Comparison of ENCODE assay signal across 8 mouse cellular contexts in the genomic region with DNA sequence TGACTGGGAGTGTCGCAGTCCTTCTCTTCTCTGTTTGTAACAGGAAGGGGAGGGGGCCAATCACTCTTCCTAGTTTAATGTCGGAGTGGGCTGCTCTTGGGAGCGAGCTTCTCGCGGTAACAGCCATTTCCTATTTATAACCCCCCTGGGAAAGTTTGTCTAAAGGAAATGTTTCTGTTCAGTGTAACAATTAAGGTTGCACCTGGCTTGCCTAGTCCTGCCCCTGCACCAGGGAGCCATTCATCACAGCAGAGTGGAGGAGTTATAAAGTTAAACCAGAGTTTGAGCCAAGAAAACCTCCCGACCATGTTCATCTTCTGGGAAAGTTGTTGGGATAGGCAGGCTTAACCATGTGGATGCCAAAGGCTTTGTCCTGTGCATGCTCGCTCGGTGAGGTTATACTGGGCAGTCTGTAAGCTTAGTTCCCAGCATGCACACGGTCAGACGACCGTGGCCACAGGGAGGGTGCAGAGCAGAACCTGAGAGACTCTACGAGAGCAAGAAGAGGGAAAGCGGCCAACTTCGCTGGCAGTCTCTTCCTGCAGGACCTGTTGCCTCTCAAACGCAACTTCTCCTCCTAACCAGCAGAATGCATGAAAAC.
DNase-seq lines count a peak whose midpoint lies in the region; ATAC-seq and TF ChIP-seq lines count a peak whose summit lies in the region.

No protein-coding gene starts in this region.

- H3K4me3 ChIP-seq in hindbrain, embryonic 13.5 days: no peak overlapping the region
- H3K4me3 ChIP-seq in hindbrain, embryonic 10.5 days: no peak overlapping the region
- no peak overlapping the region for H3K4me3 ChIP-seq in hindbrain, postnatal 0 days (ENCODE audit: low read length)
- no peak overlapping the region for H3K4me3 ChIP-seq in neural tube, embryonic 15.5 days (replicated peaks)

- WGBS in hindbrain, embryonic 13.5 days: 36% methylated on average over 15 of the region's 15 CpGs
- WGBS in hindbrain, embryonic 10.5 days: 61% methylated on average over 15 of the region's 15 CpGs
- 32% methylated on average over 15 of the region's 15 CpGs for WGBS in hindbrain, postnatal 0 days
- WGBS in neural tube, embryonic 15.5 days: 10% methylated on average over 15 of the region's 15 CpGs

- no peak for TF ChIP-seq CTCF in hindbrain, postnatal 0 days (IDR thresholded peaks at IDR 0.05; ENCODE audit: low read depth)

- no peak overlapping the region for H3K27ac ChIP-seq in hindbrain, embryonic 13.5 days
- H3K27ac ChIP-seq in hindbrain, embryonic 10.5 days: no peak overlapping the region
- H3K27ac ChIP-seq in hindbrain, postnatal 0 days: no peak overlapping the region
- peak overlapping the region; percentile 63 for H3K27ac ChIP-seq in neural tube, embryonic 15.5 days (replicated peaks)

- H3K9ac ChIP-seq in hindbrain, embryonic 13.5 days: no peak overlapping the region
- no peak overlapping the region for H3K9ac ChIP-seq in hindbrain, postnatal 0 days (replicated peaks; ENCODE audit: low read length)
- no peak overlapping the region for H3K9ac ChIP-seq in neural tube, embryonic 15.5 days (replicated peaks)

- DNase-seq in hindbrain, embryonic 10.5 days (ENCODE audit: low spot score): no peak
- DNase-seq in embryo, embryonic 11 days: peak; percentile 75
- DNase-seq in hindbrain, postnatal 0 days (ENCODE audit: low spot score): peak; percentile 16
- no peak for DNase-seq in left cerebral cortex, adult 8-10 months (ENCODE audit: low spot score in 2 of 2)
- no peak for DNase-seq in left cerebral cortex, adult 9 months (ENCODE audit: low spot score in 2 of 2)
- DNase-seq in right cerebral cortex, adult 2 months (ENCODE audit: low spot score in 2 of 2): no peak

- no peaks in the 10 kb centered on the region for H3K27me3 ChIP-seq in hindbrain, embryonic 13.5 days
- H3K27me3 ChIP-seq in hindbrain, embryonic 10.5 days (ENCODE audit: insufficient read depth, poor library complexity, severe bottlenecking): no peaks in the 10 kb centered on the region
- no peaks in the 10 kb centered on the region for H3K27me3 ChIP-seq in hindbrain, postnatal 0 days (ENCODE audit: insufficient read depth, low read length)
- H3K27me3 ChIP-seq in neural tube, embryonic 15.5 days (replicated peaks): no peaks in the 10 kb centered on the region

- H3K4me1 ChIP-seq in hindbrain, embryonic 13.5 days (replicated peaks): peaks cover 22% of the 10 kb centered on the region
- peaks cover 6% of the 10 kb centered on the region; the same call in 1 of the 2 replicates for H3K4me1 ChIP-seq in hindbrain, embryonic 10.5 days (replicated peaks)
- H3K4me1 ChIP-seq in hindbrain, postnatal 0 days (ENCODE audit: insufficient read depth, low read length): no peaks in the 10 kb centered on the region
- peaks cover 20% of the 10 kb centered on the region for H3K4me1 ChIP-seq in neural tube, embryonic 15.5 days

- peak; percentile 57; the same call in 1 of the 2 replicates for ATAC-seq in hindbrain, embryonic 13.5 days (ENCODE audit: low FRiP score)
- no peak for ATAC-seq in hindbrain, postnatal 0 days
- no peak; the same call in 1 of the 2 replicates for ATAC-seq in neural tube, embryonic 15.5 days (ENCODE audit: low FRiP score)

- H3K4me2 ChIP-seq in hindbrain, embryonic 13.5 days: no peak overlapping the region; the same call in 1 of the 2 replicates
- H3K4me2 ChIP-seq in hindbrain, postnatal 0 days (ENCODE audit: low read depth, low read length): peak overlapping the region; percentile 21; the same call in 1 of the 2 replicates
- H3K4me2 ChIP-seq in neural tube, embryonic 15.5 days: peak overlapping the region; percentile 45

- peaks cover 11% of the 10 kb centered on the region for H3K9me3 ChIP-seq in hindbrain, embryonic 13.5 days
- no peaks in the 10 kb centered on the region for H3K9me3 ChIP-seq in hindbrain, embryonic 10.5 days
- H3K9me3 ChIP-seq in hindbrain, postnatal 0 days (ENCODE audit: low read length): no peaks in the 10 kb centered on the region
- no peaks in the 10 kb centered on the region for H3K9me3 ChIP-seq in neural tube, embryonic 15.5 days (replicated peaks)

- H3K36me3 ChIP-seq in hindbrain, embryonic 13.5 days: no peaks in the 10 kb centered on the region
- no peaks in the 10 kb centered on the region for H3K36me3 ChIP-seq in hindbrain, embryonic 10.5 days
- H3K36me3 ChIP-seq in hindbrain, postnatal 0 days (ENCODE audit: insufficient read depth, low read length): no peaks in the 10 kb centered on the region
- no peaks in the 10 kb centered on the region for H3K36me3 ChIP-seq in neural tube, embryonic 15.5 days

Comparison
In these comparisons a context has a peak if more than half of its experiments do, and no peak if none do; other contexts are left out.
1. DNase-seq: peak in embryo, embryonic 11 days (single experiment) and hindbrain, postnatal 0 days (single experiment); none in hindbrain, embryonic 10.5 days (single experiment), left cerebral cortex, adult 8-10 months (0 of 2), left cerebral cortex, adult 9 months (0 of 2) and right cerebral cortex, adult 2 months (0 of 2).